Mouse (Mus musculus) forebrain, embryonic 14.5 days (tissue): ENCODE measurements around the gene Galnt15. TPM values are rescaled to one million over a fixed set of nuclear protein-coding genes. Genes with fewer than 3 reads are reported as not detected.

Source experiments
- ATAC-seq: fragments of 200-750 bp; cut with Nextera tagmentation; 2 replicates; pipeline ENCODE4 v1.8.0; 2017; ENCODE audit warnings: mild to moderate bottlenecking, moderate library complexity
- DNase-seq: peaks from one replicate; pipeline ENCODE4 v3.0.0-alpha.2; 2015; ENCODE audit warnings: low spot score
- H3K27ac ChIP-seq: fragments of 300-500 bp; sonication (generic); 2 replicates; pipeline ENCODE4 v1.5.1; 2014; ENCODE audit warnings: low read depth, mild to moderate bottlenecking, control low read depth, low read length, moderate library complexity
- H3K27me3 ChIP-seq: fragments of 300-500 bp; sonication (generic); replicated peaks from 2 replicates; pipeline ENCODE4 v1.6.1; 2014; ENCODE audit warnings: low read length, control low read depth, mixed read lengths; ENCODE audit not compliant: control insufficient read depth, insufficient read depth
- H3K36me3 ChIP-seq: fragments of 300-500 bp; sonication (generic); 2 replicates; pipeline ENCODE4 v1.6.1; 2014; ENCODE audit warnings: low read length, control low read depth; ENCODE audit not compliant: control insufficient read depth, insufficient read depth
- H3K4me1 ChIP-seq: fragments of 300-500 bp; sonication (generic); 2 replicates; pipeline ENCODE4 v1.6.1; 2014; ENCODE audit warnings: antibody characterized with exemption, low read length, control low read depth; ENCODE audit not compliant: control insufficient read depth, insufficient read depth
- H3K4me2 ChIP-seq: fragments of 300-500 bp; sonication (generic); 2 replicates; pipeline ENCODE4 v1.6.1; 2014; ENCODE audit warnings: mild to moderate bottlenecking, control low read depth, low read length
- H3K4me3 ChIP-seq: fragments of 300-500 bp; sonication (generic); 2 replicates; pipeline ENCODE4 v1.5.1; 2014; ENCODE audit warnings: low read depth, low read length, control low read depth
- H3K9ac ChIP-seq: fragments of 300-500 bp; sonication (generic); 2 replicates; pipeline ENCODE4 v1.6.1; 2014; ENCODE audit warnings: mild to moderate bottlenecking, low read length, control low read depth, moderate library complexity
- H3K9me3 ChIP-seq: fragments of 300-500 bp; sonication (generic); replicated peaks from 2 replicates; pipeline ENCODE4 v1.6.1; 2016; ENCODE audit warnings: low read length, control low read depth, mixed read lengths; ENCODE audit not compliant: control insufficient read depth
- WGBS: fragments of 180-500 bp; shearing (Covaris S2); extraction: QIAGEN DNeasy Blood & Tissue Kit; methylation state at CpG from one replicate; pipeline ENCODE4 v1.1.7; 2014; 5-methylcytosine and 5-hydroxymethylcytosine counted together
- polyA plus RNA-seq: library from polyadenylated mRNA; unstranded; fragments of >200 nt; fragmentation: Nextera tagmentation; extraction: Ambion mirVana; gene quantifications from 2 replicates; pipeline ENCODE4 v1.2.1, GENCODE M21; 2014

The Galnt15 gene
- polyA plus RNA-seq, 1 experiment from 2014 or later: 0.39 TPM

- no peak overlapping the region for H3K4me2 ChIP-seq
- no peaks in the 10 kb centered on the region for H3K36me3 ChIP-seq
- DNase-seq (no peak), ATAC-seq (no peak)
- H3K9me3 ChIP-seq: 0 out of 2 replicates have a peak, but pooled peaks cover 3% of the 10 kb centered on the region
- no peak overlapping the region for H3K4me3 ChIP-seq
- no peaks in the 10 kb centered on the region for H3K27me3 ChIP-seq
- H3K4me1 ChIP-seq: no peaks in the 10 kb centered on the region
- WGBS: 88% methylated on average over 5 of the region's 5 CpGs
- no peak overlapping the region for H3K27ac ChIP-seq
- H3K9ac ChIP-seq: no peak overlapping the region
These were observed 25.1 kb downstream of the Galnt15 start for GRCm38 (mm10) chr14:32053895-32054294.

DNA sequence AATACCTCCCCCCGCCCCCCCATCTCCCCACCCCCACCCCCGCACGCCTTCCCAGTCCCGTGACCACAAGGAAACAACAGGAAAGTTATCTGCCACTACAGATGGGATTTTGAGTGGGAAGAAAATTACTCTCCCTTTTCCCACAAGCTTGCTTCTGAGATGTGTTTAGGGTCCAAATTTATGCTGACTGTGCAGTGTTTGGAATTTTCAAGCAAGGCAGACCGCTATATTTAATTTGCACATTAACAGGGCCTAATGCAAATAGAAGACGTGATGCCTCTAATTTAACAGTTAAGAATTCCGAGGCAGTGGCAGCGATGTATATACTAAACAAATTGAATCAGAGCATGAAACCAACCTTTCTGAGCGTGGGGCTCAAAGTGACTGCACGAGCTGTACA is 26.0 kb downstream of the Galnt15 start:
- no peak overlapping the region for H3K27ac ChIP-seq
- 51% methylated on average over 10 of the region's 10 CpGs for WGBS
- no peak overlapping the region for H3K9ac ChIP-seq
- H3K4me3 ChIP-seq: no peak overlapping the region
- H3K9me3 ChIP-seq: 0 out of 2 replicates have a peak, but pooled peaks cover 3% of the 10 kb centered on the region
- no peaks in the 10 kb centered on the region for H3K36me3 ChIP-seq
- H3K4me2 ChIP-seq: no peak overlapping the region
- no peaks in the 10 kb centered on the region for H3K4me1 ChIP-seq
- DNase-seq: no peak
- H3K27me3 ChIP-seq: no peaks in the 10 kb centered on the region
- no peak for ATAC-seq

- ATAC-seq (no peak), DNase-seq (no peak)
- no peak overlapping the region for H3K4me3 ChIP-seq
- H3K36me3 ChIP-seq: no peaks in the 10 kb centered on the region
- no peaks in the 10 kb centered on the region for H3K27me3 ChIP-seq
- H3K9ac ChIP-seq: no peak overlapping the region
- H3K9me3 ChIP-seq: 0 out of 2 replicates have a peak, but pooled peaks cover 3% of the 10 kb centered on the region
- H3K4me2 ChIP-seq: no peak overlapping the region
- H3K4me1 ChIP-seq: no peaks in the 10 kb centered on the region
- 81% methylated on average over 8 of the region's 8 CpGs for WGBS
- no peak overlapping the region for H3K27ac ChIP-seq
These were observed 27.0 kb downstream of the Galnt15 start for GRCm38 (mm10) chr14:32055781-32056180.

GRCm38 (mm10) chr14:32056675-32057074 is 27.9 kb downstream of the Galnt15 start:
- H3K9me3 ChIP-seq: 0 out of 2 replicates have a peak, but pooled peaks cover 3% of the 10 kb centered on the region
- H3K4me1 ChIP-seq: no peaks in the 10 kb centered on the region
- H3K9ac ChIP-seq: no peak overlapping the region
- no peak overlapping the region for H3K4me3 ChIP-seq
- over 99% methylated on average over 2 of the region's 2 CpGs for WGBS
- H3K27ac ChIP-seq: no peak overlapping the region
- no peak for ATAC-seq
- DNase-seq: no peak
- H3K36me3 ChIP-seq: no peaks in the 10 kb centered on the region
- no peaks in the 10 kb centered on the region for H3K27me3 ChIP-seq
- H3K4me2 ChIP-seq: no peak overlapping the region

DNA sequence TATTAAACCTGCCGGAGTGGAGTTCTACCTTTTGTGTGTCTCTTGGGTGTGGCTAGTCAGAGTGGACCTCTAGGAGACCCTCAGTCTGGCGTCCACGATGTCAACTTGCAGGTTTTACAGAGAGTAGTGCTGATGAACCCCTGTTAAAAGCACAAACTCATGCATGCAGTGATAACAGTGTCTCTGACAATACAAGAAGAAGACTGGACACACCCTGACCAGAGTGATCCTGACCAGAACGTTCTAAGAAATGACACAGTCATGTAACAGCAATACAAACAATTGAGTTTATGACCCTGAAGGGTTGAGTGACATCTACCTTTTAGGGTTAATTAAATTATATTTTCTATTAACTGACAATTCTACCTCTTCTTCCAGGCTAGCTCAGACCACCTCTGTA is 28.9 kb downstream of the Galnt15 start:
- H3K4me1 ChIP-seq: no peaks in the 10 kb centered on the region
- H3K36me3 ChIP-seq: no peaks in the 10 kb centered on the region
- DNase-seq: no peak
- H3K27ac ChIP-seq: no peak overlapping the region
- no peak for ATAC-seq
- 0 out of 2 replicates have a peak, but pooled peaks cover 3% of the 10 kb centered on the region for H3K9me3 ChIP-seq
- H3K4me3 ChIP-seq: no peak overlapping the region
- H3K9ac ChIP-seq: no peak overlapping the region
- H3K4me2 ChIP-seq: no peak overlapping the region
- H3K27me3 ChIP-seq: no peaks in the 10 kb centered on the region
- WGBS: 82% methylated on average over 4 of the region's 4 CpGs

DNA sequence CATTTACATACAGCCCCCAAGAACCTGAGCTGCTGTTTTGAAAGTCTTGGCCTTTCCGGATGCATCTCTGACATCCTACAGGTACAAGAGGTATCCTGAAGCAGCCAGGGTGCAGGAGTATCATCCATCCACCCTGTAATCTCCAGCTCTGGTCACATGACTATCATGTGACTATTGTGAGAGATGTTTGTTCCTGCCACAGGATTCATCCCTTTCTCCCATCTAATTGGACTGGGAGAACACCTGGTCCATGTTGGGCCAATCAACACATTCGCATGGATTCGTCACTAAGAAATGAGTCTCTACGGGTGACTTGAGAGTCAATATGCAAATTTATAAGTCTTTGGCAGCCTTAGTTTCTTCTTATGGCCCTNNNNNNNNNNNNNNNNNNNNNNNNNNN is 32.6 kb downstream of the Galnt15 start:
- H3K9ac ChIP-seq: no peak overlapping the region
- H3K27ac ChIP-seq: no peak overlapping the region
- ATAC-seq: no peak
- 93% methylated on average over 4 of the region's 4 CpGs for WGBS
- H3K4me1 ChIP-seq: no peaks in the 10 kb centered on the region
- no peaks in the 10 kb centered on the region for H3K27me3 ChIP-seq
- no peak overlapping the region for H3K4me3 ChIP-seq
- peaks cover 8% of the 10 kb centered on the region; the same call in 1 of the 2 replicates for H3K9me3 ChIP-seq
- DNase-seq: no peak
- H3K36me3 ChIP-seq: no peaks in the 10 kb centered on the region
- H3K4me2 ChIP-seq: no peak overlapping the region

- no peaks in the 10 kb centered on the region for H3K4me1 ChIP-seq
- H3K4me2 ChIP-seq: no peak overlapping the region
- no peaks in the 10 kb centered on the region for H3K27me3 ChIP-seq
- H3K27ac ChIP-seq: no peak overlapping the region
- no peak overlapping the region for H3K4me3 ChIP-seq
- ATAC-seq (no peak), DNase-seq (no peak)
- H3K36me3 ChIP-seq: no peaks in the 10 kb centered on the region
- H3K9ac ChIP-seq: no peak overlapping the region
- H3K9me3 ChIP-seq: no peaks in the 10 kb centered on the region
These were observed 44.0 kb downstream of the Galnt15 start for GRCm38 (mm10) chr14:32072807-32073206.

DNA sequence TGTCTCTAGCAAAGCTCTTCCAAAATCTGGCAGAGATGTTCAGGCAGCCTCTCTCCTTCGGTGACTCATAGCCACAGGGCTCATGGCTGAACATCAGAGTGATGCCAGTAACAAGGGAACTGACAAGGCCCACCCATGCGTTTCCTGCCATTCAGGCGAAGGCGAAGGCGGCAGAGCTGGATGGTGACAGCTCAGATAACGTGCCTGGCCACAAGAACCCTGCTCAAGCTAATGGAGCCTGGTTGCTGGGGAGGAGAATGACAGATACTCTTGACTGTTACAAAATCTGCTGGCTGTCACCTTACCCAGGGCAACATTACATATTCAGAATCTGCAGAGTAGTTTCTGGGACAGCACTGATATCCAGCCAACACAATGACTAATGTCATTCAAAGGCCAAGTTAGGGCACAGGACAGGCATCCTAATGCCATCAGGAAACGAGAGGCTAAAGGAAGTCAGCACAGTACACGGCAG is 44.5 kb downstream of the Galnt15 start:
- Histone ChIP-seq H3K4me3 (no peak overlapping the region), H3K9ac (no peak overlapping the region), H3K4me2 (no peak overlapping the region), H3K27me3 (no peaks in the 10 kb centered on the region), H3K9me3 (no peaks in the 10 kb centered on the region), H3K4me1 (no peaks in the 10 kb centered on the region), H3K36me3 (no peaks in the 10 kb centered on the region), H3K27ac (no peak overlapping the region)
- ATAC-seq (no peak), DNase-seq (no peak)
- WGBS: 72% methylated on average over 8 of the region's 8 CpGs

DNA sequence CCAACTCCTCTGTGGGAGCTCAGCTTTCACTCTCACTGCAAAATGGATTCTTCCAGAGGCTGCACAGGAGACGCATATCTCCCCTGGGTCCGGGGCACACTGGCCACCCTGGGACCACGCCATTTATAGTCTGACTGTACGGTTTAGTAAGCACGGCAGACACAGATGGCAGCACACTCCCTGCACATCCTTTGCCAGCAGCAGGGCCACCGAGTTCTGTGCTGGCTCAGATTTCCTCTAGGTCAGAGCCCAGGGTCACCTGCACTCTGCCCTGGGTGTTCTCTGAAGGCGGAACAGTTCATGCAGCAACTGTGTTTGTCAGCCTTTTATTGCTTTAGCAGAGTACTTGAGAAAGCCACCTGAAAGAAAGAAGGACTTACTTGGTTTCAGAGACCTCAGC is 45.1 kb downstream of the Galnt15 start:
- Histone ChIP-seq H3K4me3 (no peak overlapping the region), H3K36me3 (no peaks in the 10 kb centered on the region), H3K27me3 (no peaks in the 10 kb centered on the region), H3K9me3 (no peaks in the 10 kb centered on the region), H3K9ac (no peak overlapping the region), H3K4me1 (no peaks in the 10 kb centered on the region), H3K4me2 (no peak overlapping the region), H3K27ac (no peak overlapping the region)
- ATAC-seq: no peak
- 88% methylated on average over 7 of the region's 7 CpGs for WGBS
- no peak for DNase-seq
